27 mouse cellular contexts compared by ENCODE assay signal in genomic region chr2:173795801-173796673, GRCm38 (mm10). TPM values are rescaled to one million over a fixed set of nuclear protein-coding genes. Genes with fewer than 3 reads are reported as not detected.
DNase-seq lines count a peak whose midpoint lies in the region; ATAC-seq and TF ChIP-seq lines count a peak whose summit lies in the region.
"Had no signal": no experiment of that assay in that cellular context is flagged by ENCODE, and none has a peak within 500 bp of the region (broad histone marks: within the 10 kb centered on the region; RNA-seq: fewer than 3 reads in every experiment).

No protein-coding gene starts in this region.

- no peaks in the 10 kb centered on the region for H3K27me3 ChIP-seq in kidney, adult 2 months (replicated peaks; ENCODE audit: control insufficient read depth, insufficient read depth, low read length)
- H3K27me3 ChIP-seq in midbrain, embryonic 11.5 days (ENCODE audit: control insufficient read depth, insufficient read depth, low read length): no peaks in the 10 kb centered on the region
- H3K27me3 ChIP-seq in midbrain, embryonic 15.5 days (replicated peaks): no peaks in the 10 kb centered on the region
- H3K27me3 ChIP-seq in limb, embryonic 11.5 days (ENCODE audit: control insufficient read depth, insufficient read depth, low read length): no peaks in the 10 kb centered on the region
- H3K27me3 ChIP-seq: embryonic facial prominence, embryonic 15.5 days; forebrain, embryonic 13.5 days; heart, embryonic 12.5 days; hindbrain, embryonic 12.5 days; neural tube, embryonic 12.5 days had no signal

- TF ChIP-seq POLR2A in kidney, adult 2 months (IDR thresholded peaks at IDR 0.05; ENCODE audit: low read depth, low read length): no peak

- DNase-seq in kidney, adult 2 months: peak; percentile 7
- no peak for DNase-seq in kidney, adult 8-10 months
- peak; percentile 26 for DNase-seq in midbrain, embryonic 11.5 days (ENCODE audit: low spot score, missing footprints)
- peak; percentile 28 for DNase-seq in limb, embryonic 11.5 days (ENCODE audit: low spot score)
- DNase-seq in retina, embryonic 14.5 days (ENCODE audit: low spot score): peak; percentile 63
- DNase-seq in lung, postnatal 14 days: no peak
- DNase-seq: adrenal gland, adult 8-10 months; B cell, adult 2 months; cerebellum, adult 8-10 months; cerebellum, postnatal 25 days; gastrocnemius, postnatal 36 days; heart, adult 2 months; layer of hippocampus, postnatal 36 days; liver; lung, adult 2 months; lung, postnatal 10 days had no signal

- no peak for ATAC-seq in midbrain, embryonic 11.5 days (ENCODE audit: low FRiP score)
- no peak for ATAC-seq in midbrain, embryonic 15.5 days (replicated peaks)
- no peak for ATAC-seq in limb, embryonic 11.5 days (ENCODE audit: insufficient number of reproducible peaks, low FRiP score, low TSS enrichment, low read depth)
- ATAC-seq in erythroblast, adult 5-6 weeks (replicated peaks; ENCODE audit: low FRiP score, poor library complexity, severe bottlenecking): no peak
- ATAC-seq: forebrain, embryonic 13.5 days; intestine, postnatal 0 days had no signal

- no peaks in the 10 kb centered on the region for H3K9me3 ChIP-seq in midbrain, embryonic 11.5 days (ENCODE audit: control insufficient read depth, low read length)
- no peaks in the 10 kb centered on the region for H3K9me3 ChIP-seq in midbrain, embryonic 15.5 days
- no peaks in the 10 kb centered on the region for H3K9me3 ChIP-seq in limb, embryonic 11.5 days (ENCODE audit: control insufficient read depth, low read length)
- H3K9me3 ChIP-seq: embryonic facial prominence, embryonic 10.5 days; embryonic facial prominence, embryonic 15.5 days; forebrain, embryonic 13.5 days; heart, embryonic 12.5 days; hindbrain, embryonic 12.5 days; neural tube, embryonic 12.5 days had no signal

- H3K9ac ChIP-seq in midbrain, embryonic 11.5 days (ENCODE audit: low read length): no peak overlapping the region
- no peak overlapping the region for H3K9ac ChIP-seq in midbrain, embryonic 15.5 days
- H3K9ac ChIP-seq in limb, embryonic 11.5 days (ENCODE audit: low read length): no peak overlapping the region
- H3K9ac ChIP-seq: embryonic facial prominence, embryonic 15.5 days; forebrain, embryonic 13.5 days; heart, embryonic 12.5 days; hindbrain, embryonic 12.5 days; liver, embryonic 14.5 days; neural tube, embryonic 12.5 days had no signal

- H3K4me2 ChIP-seq in midbrain, embryonic 11.5 days: no peak overlapping the region
- no peak overlapping the region for H3K4me2 ChIP-seq in midbrain, embryonic 15.5 days
- no peak overlapping the region for H3K4me2 ChIP-seq in limb, embryonic 11.5 days (ENCODE audit: low read depth, severe bottlenecking)
- H3K4me2 ChIP-seq: embryonic facial prominence, embryonic 15.5 days; forebrain, embryonic 13.5 days; heart, embryonic 12.5 days; hindbrain, embryonic 12.5 days; neural tube, embryonic 12.5 days had no signal

- H3K36me3 ChIP-seq in kidney, adult 2 months (ENCODE audit: control insufficient read depth, insufficient read depth, low read length): no peaks in the 10 kb centered on the region
- H3K36me3 ChIP-seq in midbrain, embryonic 11.5 days (ENCODE audit: control insufficient read depth, insufficient read depth, low read length): no peaks in the 10 kb centered on the region
- H3K36me3 ChIP-seq in midbrain, embryonic 15.5 days (replicated peaks): no peaks in the 10 kb centered on the region
- no peaks in the 10 kb centered on the region for H3K36me3 ChIP-seq in limb, embryonic 11.5 days (ENCODE audit: control insufficient read depth, insufficient read depth, low read length)
- H3K36me3 ChIP-seq: embryonic facial prominence, embryonic 10.5 days; embryonic facial prominence, embryonic 15.5 days; heart, embryonic 12.5 days; hindbrain, embryonic 12.5 days; neural tube, embryonic 12.5 days had no signal

- no peak overlapping the region; the same call in 1 of the 2 replicates for H3K4me3 ChIP-seq in kidney, adult 2 months (ENCODE audit: insufficient read depth, low read depth, low read length)
- H3K4me3 ChIP-seq in midbrain, embryonic 11.5 days (ENCODE audit: low read depth, low read length): no peak overlapping the region
- H3K4me3 ChIP-seq in midbrain, embryonic 15.5 days: no peak overlapping the region
- no peak overlapping the region for H3K4me3 ChIP-seq in limb, embryonic 11.5 days (ENCODE audit: low read depth, low read length)
- H3K4me3 ChIP-seq: embryonic facial prominence, embryonic 10.5 days; embryonic facial prominence, embryonic 15.5 days; forebrain, embryonic 13.5 days; heart, adult 2 months; heart, embryonic 12.5 days; hindbrain, embryonic 12.5 days; myocyte; neural tube, embryonic 12.5 days had no signal

- H3K4me1 ChIP-seq in kidney, adult 2 months (ENCODE audit: control insufficient read depth, insufficient read depth, low read length): peaks cover 4% of the 10 kb centered on the region; the same call in 1 of the 2 replicates
- H3K4me1 ChIP-seq in midbrain, embryonic 11.5 days (ENCODE audit: control insufficient read depth, insufficient read depth, low read length): peaks cover 13% of the 10 kb centered on the region
- H3K4me1 ChIP-seq in midbrain, embryonic 15.5 days: peaks cover 21% of the 10 kb centered on the region
- H3K4me1 ChIP-seq in limb, embryonic 11.5 days (ENCODE audit: control insufficient read depth, insufficient read depth, low read length): peaks cover 21% of the 10 kb centered on the region

- no peak for TF ChIP-seq CTCF in kidney, adult 2 months (conservative IDR thresholded peaks at IDR 0.05; ENCODE audit: insufficient read depth, insufficient read length, low read depth, low read length)

- 73% methylated on average over 15 of the region's 15 CpGs for WGBS in kidney, adult 2 months
- 89% methylated on average over 15 of the region's 15 CpGs for WGBS in midbrain, embryonic 11.5 days
- 75% methylated on average over 15 of the region's 15 CpGs for WGBS in midbrain, embryonic 15.5 days
- 40% methylated on average over 15 of the region's 15 CpGs for whole genome bisulfite sequencing in limb, embryonic 11.5 days

- H3K27ac ChIP-seq in kidney, adult 2 months (ENCODE audit: insufficient read depth, low read depth, low read length): peak overlapping the region; percentile 77
- no peak overlapping the region for H3K27ac ChIP-seq in midbrain, embryonic 11.5 days (ENCODE audit: low read depth, low read length)
- H3K27ac ChIP-seq in midbrain, embryonic 15.5 days: no peak overlapping the region
- no peak overlapping the region for H3K27ac ChIP-seq in limb, embryonic 11.5 days (replicated peaks; ENCODE audit: low read depth, low read length)
- H3K27ac ChIP-seq: embryonic facial prominence, embryonic 10.5 days; embryonic facial prominence, embryonic 15.5 days; forebrain, embryonic 13.5 days; hindbrain, embryonic 12.5 days; liver, embryonic 14.5 days; neural tube, embryonic 12.5 days had no signal

RNA-seq across cellular contexts. Expression of gene Vapb, which starts 58.7 kb away (rescaled TPM):
- polyA plus RNA-seq in kidney, adult 2 months (2012; rRNA removed): 18.9 and 21.3 TPM in 2 replicates
- polyA plus RNA-seq in midbrain, embryonic 11.5 days (2014; fragmentation: Nextera tagmentation; extraction: Ambion mirVana): 13.7 and 13.8 TPM in 2 replicates
- polyA plus RNA-seq in midbrain, embryonic 15.5 days (2015; fragmentation: Nextera tagmentation; extraction: Ambion mirVana): 10.8 and 14.3 TPM in 2 replicates
- polyA plus RNA-seq in limb, embryonic 11.5 days (2014; fragmentation: Nextera tagmentation; extraction: Ambion mirVana): 9.8 and 11.0 TPM in 2 replicates
- total RNA-seq in erythroblast, adult 5-6 weeks (2015; ENCODE audit: low replicate concordance): 1.5 and 3.1 TPM in 2 replicates
- total RNA-seq in erythroblast, adult 5-6 weeks (2017; ENCODE audit: low replicate concordance): 7.0 and 7.4 TPM in 2 replicates

Comparison
In these comparisons a context has a peak if more than half of its experiments do, and no peak if none do; other contexts are left out.
1. DNase-seq: peak in kidney, adult 2 months (single experiment), midbrain, embryonic 11.5 days (single experiment), limb, embryonic 11.5 days (single experiment) and retina, embryonic 14.5 days (single experiment); none in kidney, adult 8-10 months (0 of 2) and lung, postnatal 14 days (single experiment).